Mouse (Mus musculus) limb, embryonic 12.5 days (tissue): ENCODE measurements around the gene Slc25a35. TPM values are rescaled to one million over a fixed set of nuclear protein-coding genes. Genes with fewer than 3 reads are reported as not detected.
"Not testable (repeated sequence)": the region's sequence is repeated elsewhere in the genome, so short reads cannot be mapped to it uniquely, and the experiment has no call there.

Experiments
- ATAC-seq: fragments of 200-750 bp; cut with Nextera tagmentation; 2 replicates; pipeline ENCODE4 v1.8.0; 2017; ENCODE audit warnings: low read depth, moderate TSS enrichment; ENCODE audit not compliant: insufficient number of reproducible peaks, insufficient read depth, low FRiP score, low TSS enrichment
- H3K27ac ChIP-seq: fragments of 300-500 bp; sonication (generic); 2 replicates; pipeline ENCODE4 v1.5.1; 2016; ENCODE audit warnings: mild to moderate bottlenecking, moderate library complexity
- H3K27me3 ChIP-seq: fragments of 300-500 bp; sonication (generic); 2 replicates; pipeline ENCODE4 v1.6.1; 2016; ENCODE audit warnings: mild to moderate bottlenecking, moderate library complexity
- H3K36me3 ChIP-seq: fragments of 300-500 bp; sonication (generic); 2 replicates; pipeline ENCODE4 v1.6.1; 2016; ENCODE audit warnings: mild to moderate bottlenecking, moderate library complexity
- H3K4me1 ChIP-seq: fragments of 300-500 bp; sonication (generic); replicated peaks from 2 replicates; pipeline ENCODE4 v1.6.1; 2016
- H3K4me2 ChIP-seq: fragments of 300-500 bp; sonication (generic); 2 replicates; pipeline ENCODE4 v1.6.1; 2016; ENCODE audit warnings: mild to moderate bottlenecking, moderate library complexity
- H3K4me3 ChIP-seq: fragments of 300-500 bp; sonication (generic); replicated peaks from 2 replicates; pipeline ENCODE4 v1.5.1; 2016; ENCODE audit warnings: mild to moderate bottlenecking
- H3K9ac ChIP-seq: fragments of 300-500 bp; sonication (generic); replicated peaks from 2 replicates; pipeline ENCODE4 v1.6.1; 2016; ENCODE audit warnings: mild to moderate bottlenecking, moderate library complexity
- H3K9me3 ChIP-seq: fragments of 300-500 bp; sonication (generic); 2 replicates; pipeline ENCODE4 v1.6.1; 2016; ENCODE audit warnings: mild to moderate bottlenecking, moderate library complexity
- WGBS: fragments of 180-500 bp; shearing (Covaris S2); methylation state at CpG from one replicate; pipeline ENCODE4 v1.1.7; 2016; 5-methylcytosine and 5-hydroxymethylcytosine counted together
- polyA plus RNA-seq: library from polyadenylated mRNA; unstranded; fragments of >200 nt; fragmentation: Nextera tagmentation; extraction: Ambion mirVana; gene quantifications from 2 replicates; pipeline ENCODE4 v1.2.1, GENCODE M21; 2016

Gene Slc25a35
- polyA plus RNA-seq, 1 experiment from 2014 or later = 2.3 TPM

- no peak overlapping the region for H3K27ac ChIP-seq
- H3K4me1 ChIP-seq = peaks cover 12% of the 10 kb centered on the region
- no peak for ATAC-seq
- no peak overlapping the region for H3K4me3 ChIP-seq
- H3K4me2 ChIP-seq = no peak overlapping the region
- WGBS = 83% methylated on average over 1 of the region's 1 CpGs
- no peaks in the 10 kb centered on the region for H3K36me3 ChIP-seq
- H3K9ac ChIP-seq = no peak overlapping the region
- H3K27me3 ChIP-seq = no peaks in the 10 kb centered on the region
- H3K9me3 ChIP-seq = no peaks in the 10 kb centered on the region
These were observed 7.7 kb downstream of the Slc25a35 start for GRCm38 (mm10) chr11:68975601-68976000.

- Histone ChIP-seq H3K4me3 (no peak overlapping the region), H3K9ac (no peak overlapping the region), H3K27me3 (no peaks in the 10 kb centered on the region), H3K9me3 (no peaks in the 10 kb centered on the region), H3K27ac (no peak overlapping the region), H3K36me3 (no peaks in the 10 kb centered on the region), H3K4me1 (peaks cover under 1% of the 10 kb centered on the region; the same call in 1 of the 2 replicates), H3K4me2 (no peak overlapping the region)
- no peak for ATAC-seq
- 68% methylated on average over 5 of the region's 5 CpGs for WGBS
These were observed 11.4 kb downstream of the Slc25a35 start for GRCm38 (mm10) chr11:68979320-68979733.

GRCm38 (mm10) chr11:68980919-68981318, 13.0 kb downstream of the Slc25a35 start:
- Histone ChIP-seq H3K4me1 (no peaks in the 10 kb centered on the region), H3K27me3 (no peaks in the 10 kb centered on the region), H3K9me3 (no peaks in the 10 kb centered on the region), H3K36me3 (peaks cover 9% of the 10 kb centered on the region), H3K4me3 (no peak overlapping the region), H3K4me2 (no peak overlapping the region), H3K27ac (no peak overlapping the region), H3K9ac (no peak overlapping the region)
- 62% methylated on average over 3 of the region's 3 CpGs for WGBS
- no peak for ATAC-seq

- no peak overlapping the region for H3K27ac ChIP-seq
- H3K4me2 ChIP-seq = no peak overlapping the region
- H3K4me3 ChIP-seq = no peak overlapping the region
- ATAC-seq = 0 out of 2 replicates have a peak, but pooled peaks have one; percentile 42
- no peaks in the 10 kb centered on the region for H3K4me1 ChIP-seq
- peaks cover 25% of the 10 kb centered on the region for H3K36me3 ChIP-seq
- H3K9me3 ChIP-seq = no peaks in the 10 kb centered on the region
- no peaks in the 10 kb centered on the region for H3K27me3 ChIP-seq
- 28% methylated on average over 4 of the region's 4 CpGs for WGBS
- H3K9ac ChIP-seq = no peak overlapping the region
These were observed 14.9 kb downstream of the Slc25a35 start for GRCm38 (mm10) chr11:68982639-68983369.

- Histone ChIP-seq H3K36me3 (peaks cover 71% of the 10 kb centered on the region), H3K4me3 (no peak overlapping the region), H3K4me2 (no peak overlapping the region), H3K27me3 (no peaks in the 10 kb centered on the region), H3K9me3 (no peaks in the 10 kb centered on the region), H3K9ac (no peak overlapping the region), H3K27ac (no peak overlapping the region), H3K4me1 (no peaks in the 10 kb centered on the region)
- no peak for ATAC-seq
- WGBS = 92% methylated on average over 11 of the region's 11 CpGs
These were observed 19.5 kb downstream of the Slc25a35 start for GRCm38 (mm10) chr11:68987365-68987882.

- no peaks in the 10 kb centered on the region for H3K27me3 ChIP-seq
- WGBS = 94% methylated on average over 17 of the region's 17 CpGs
- no peak for ATAC-seq
- no peak overlapping the region for H3K9ac ChIP-seq
- H3K4me1 ChIP-seq = no peaks in the 10 kb centered on the region
- H3K36me3 ChIP-seq = peaks cover 81% of the 10 kb centered on the region
- no peak overlapping the region for H3K4me2 ChIP-seq
- H3K9me3 ChIP-seq = no peaks in the 10 kb centered on the region
- no peak overlapping the region for H3K4me3 ChIP-seq
- no peak overlapping the region for H3K27ac ChIP-seq
These were observed 20.4 kb downstream of the Slc25a35 start for GRCm38 (mm10) chr11:68988341-68988740.

GRCm38 (mm10) chr11:68993122-68993521, 25.2 kb downstream of the Slc25a35 start:
- Histone ChIP-seq H3K27me3 (no peaks in the 10 kb centered on the region), H3K4me2 (no peak overlapping the region), H3K9ac (no peak overlapping the region), H3K4me3 (no peak overlapping the region), H3K4me1 (no peaks in the 10 kb centered on the region), H3K9me3 (no peaks in the 10 kb centered on the region), H3K36me3 (peaks cover 99% of the 10 kb centered on the region), H3K27ac (no peak overlapping the region)
- no peak for ATAC-seq
- WGBS = 92% methylated on average over 7 of the region's 7 CpGs

- H3K27me3 ChIP-seq = no peaks in the 10 kb centered on the region
- WGBS = 99% methylated on average over 3 of the region's 3 CpGs
- no peak overlapping the region for H3K4me3 ChIP-seq
- no peak for ATAC-seq
- no peak overlapping the region for H3K27ac ChIP-seq
- H3K4me2 ChIP-seq = no peak overlapping the region
- peaks cover 99% of the 10 kb centered on the region for H3K36me3 ChIP-seq
- no peaks in the 10 kb centered on the region for H3K9me3 ChIP-seq
- no peaks in the 10 kb centered on the region for H3K4me1 ChIP-seq
- no peak overlapping the region for H3K9ac ChIP-seq
These were observed 26.4 kb downstream of the Slc25a35 start for GRCm38 (mm10) chr11:68994377-68994776.

- Histone ChIP-seq H3K36me3 (peaks cover 99% of the 10 kb centered on the region), H3K9ac (no peak overlapping the region), H3K4me1 (no peaks in the 10 kb centered on the region), H3K27ac (no peak overlapping the region), H3K27me3 (no peaks in the 10 kb centered on the region), H3K9me3 (no peaks in the 10 kb centered on the region), H3K4me3 (no peak overlapping the region), H3K4me2 (no peak overlapping the region)
- WGBS = 92% methylated on average over 4 of the region's 4 CpGs
- no peak for ATAC-seq
These were observed 29.1 kb downstream of the Slc25a35 start for GRCm38 (mm10) chr11:68997080-68997479.

GRCm38 (mm10) chr11:69002782-69003181, 34.9 kb downstream of the Slc25a35 start:
- not testable (repeated sequence) for H3K27me3 ChIP-seq, ATAC-seq, H3K4me2 ChIP-seq, H3K4me1 ChIP-seq, H3K27ac ChIP-seq, H3K9ac ChIP-seq, H3K9me3 ChIP-seq, H3K4me3 ChIP-seq
- 93% methylated on average over 4 of the region's 4 CpGs for WGBS
- H3K36me3 ChIP-seq = peaks cover 59% of the 10 kb centered on the region

- H3K9me3 ChIP-seq = no peaks in the 10 kb centered on the region
- H3K27me3 ChIP-seq = no peaks in the 10 kb centered on the region
- peaks cover 51% of the 10 kb centered on the region for H3K36me3 ChIP-seq
- no peak overlapping the region for H3K4me2 ChIP-seq
- no peak overlapping the region for H3K9ac ChIP-seq
- 68% methylated on average over 4 of the region's 4 CpGs for WGBS
- no peak overlapping the region for H3K4me3 ChIP-seq
- H3K4me1 ChIP-seq = peaks cover 8% of the 10 kb centered on the region; the same call in 1 of the 2 replicates
- ATAC-seq = no peak
- H3K27ac ChIP-seq = no peak overlapping the region
These were observed 35.7 kb downstream of the Slc25a35 start for GRCm38 (mm10) chr11:69003592-69003991.

- H3K4me3 ChIP-seq = no peak overlapping the region
- no peak overlapping the region for H3K4me2 ChIP-seq
- peaks cover 35% of the 10 kb centered on the region for H3K36me3 ChIP-seq
- no peaks in the 10 kb centered on the region for H3K9me3 ChIP-seq
- peaks cover 8% of the 10 kb centered on the region; the same call in 1 of the 2 replicates for H3K4me1 ChIP-seq
- no peak overlapping the region for H3K27ac ChIP-seq
- 89% methylated on average over 7 of the region's 7 CpGs for WGBS
- no peaks in the 10 kb centered on the region for H3K27me3 ChIP-seq
- H3K9ac ChIP-seq = no peak overlapping the region
- ATAC-seq = no peak
These were observed 37.3 kb downstream of the Slc25a35 start for GRCm38 (mm10) chr11:69005193-69005592.
